Mouse (Mus musculus) erythroblast, embryonic 14.5 days (primary cell): ENCODE data around the gene Slc43a1. TPM values are rescaled to one million over a fixed set of nuclear protein-coding genes. Genes with fewer than 3 reads are reported as not detected.

Experiments used
- H3K27me3 ChIP-seq: 2 replicates; pipeline ENCODE4 v1.6.1; 2012; ENCODE audit warnings: inconsistent platforms; ENCODE audit not compliant: control insufficient read depth
- H3K36me3 ChIP-seq: 2 replicates; pipeline ENCODE4 v1.6.1; 2012; ENCODE audit warnings: mild to moderate bottlenecking, inconsistent platforms; ENCODE audit not compliant: control insufficient read depth
- H3K4me1 ChIP-seq: 2 replicates; pipeline ENCODE4 v1.6.1; 2012; ENCODE audit warnings: inconsistent platforms; ENCODE audit not compliant: control insufficient read depth
- H3K4me3 ChIP-seq: replicated peaks from 2 replicates; pipeline ENCODE3; 2012; ENCODE audit warnings: moderate library complexity, mild to moderate bottlenecking, inconsistent platforms
- H3K9me3 ChIP-seq: 2 replicates; pipeline ENCODE4 v1.6.1; 2012; ENCODE audit warnings: low read length, inconsistent platforms, mixed read lengths; ENCODE audit not compliant: control insufficient read depth
- GATA1 ChIP-seq: IDR thresholded peaks from 2 replicates; pipeline ENCODE4 v1.6.1; 2012; ENCODE audit warnings: low read length, inconsistent platforms, mixed read lengths
- TAL1 ChIP-seq: IDR thresholded peaks from 3 replicates; pipeline ENCODE4 v1.6.1; 2012; ENCODE audit warnings: low read length, inconsistent platforms, mixed read lengths
- polyA plus RNA-seq: library from polyadenylated mRNA; stranded (reverse); fragments of >175 nt; gene quantifications from 2 replicates; pipeline ENCODE4 v1.2.3, GENCODE M21; 2012

Gene Slc43a1
- polyA plus RNA-seq, 1 experiment = 29.2 TPM

DNA sequence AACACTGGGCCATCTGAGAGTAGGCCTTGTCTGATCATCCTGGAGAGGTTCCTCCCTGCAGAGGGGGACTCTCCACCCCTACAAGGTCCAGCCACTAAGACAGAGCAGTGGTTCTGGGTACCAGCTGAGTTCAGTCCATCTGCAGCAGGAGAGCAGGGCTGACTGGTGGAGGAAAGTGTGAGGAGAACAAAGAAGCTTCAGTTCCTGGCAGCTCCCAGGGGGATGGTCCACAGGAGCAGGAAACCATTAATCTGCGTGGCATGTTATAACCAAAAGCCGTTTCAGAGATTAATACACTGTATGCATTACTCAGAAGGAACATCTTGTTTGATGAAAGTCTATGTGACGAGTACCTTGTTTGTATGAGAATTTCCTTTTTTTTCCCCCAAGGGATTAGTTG lies 74.1 kb downstream of the Slc43a1 start:
- Histone ChIP-seq H3K4me3 (no peak overlapping the region), H3K27me3 (peaks cover 13% of the 10 kb centered on the region), H3K9me3 (no peaks in the 10 kb centered on the region), H3K36me3 (no peaks in the 10 kb centered on the region), H3K4me1 (peaks cover 7% of the 10 kb centered on the region)
- TF ChIP-seq GATA1 = no peak
- TF ChIP-seq TAL1 = no peak

Other genes starting within 250 kb of the Slc43a1 start
- gene Ctnnd1, start 188.1 kb upstream of the Slc43a1 start, polyA plus RNA-seq = 0.23 and 0.29 TPM in 2 replicates
- gene Btbd18, start 179.8 kb upstream of the Slc43a1 start, polyA plus RNA-seq = not detected in 2 replicates
- 19.5 and 22.6 TPM in 2 replicates for gene Selenoh, start 168.1 kb upstream of the Slc43a1 start, polyA plus RNA-seq
- not detected in 2 replicates for gene Gm28635, start 160.8 kb upstream of the Slc43a1 start, polyA plus RNA-seq
- 3.0 and 3.1 TPM in 2 replicates for gene Med19, start 160.4 kb upstream of the Slc43a1 start, polyA plus RNA-seq
- gene Tmx2, start 159.7 kb upstream of the Slc43a1 start, polyA plus RNA-seq = 0.56 and 0.83 TPM in 2 replicates
- gene Zdhhc5, start 123.7 kb upstream of the Slc43a1 start, polyA plus RNA-seq = 5.5 and 5.9 TPM in 2 replicates
- gene Clp1, start 111.5 kb upstream of the Slc43a1 start, polyA plus RNA-seq = 0.18 and 0.22 TPM in 2 replicates
- 145 and 156 TPM in 2 replicates for gene Ypel4, start 104.8 kb upstream of the Slc43a1 start, polyA plus RNA-seq
- gene Gm19426, start 95.2 kb upstream of the Slc43a1 start, polyA plus RNA-seq = 0.10 and 0.76 TPM in 2 replicates
- gene Serping1, start 63.4 kb upstream of the Slc43a1 start, polyA plus RNA-seq = not detected in 2 replicates
- gene Ube2l6, start 40.0 kb upstream of the Slc43a1 start, polyA plus RNA-seq = 9.9 and 22.9 TPM in 2 replicates
- gene Smtnl1, start 16.2 kb upstream of the Slc43a1 start, polyA plus RNA-seq = 0.08 and 0.09 TPM in 2 replicates
- gene Timm10, start 11.9 kb upstream of the Slc43a1 start, polyA plus RNA-seq = 0.90 and 0.99 TPM in 2 replicates
- gene Rtn4rl2, start 47.9 kb downstream of the Slc43a1 start, polyA plus RNA-seq = not detected in 2 replicates
- 7.1 and 8.4 TPM in 2 replicates for gene Slc43a3, start 97.7 kb downstream of the Slc43a1 start, polyA plus RNA-seq
- 0.11 TPM in 1 of 2 replicates, not detected in the other for gene Prg2, start 141.6 kb downstream of the Slc43a1 start, polyA plus RNA-seq
- 0.04 TPM in 1 of 2 replicates, not detected in the other for gene Prg3, start 149.4 kb downstream of the Slc43a1 start, polyA plus RNA-seq
- gene Ssrp1, start 198.4 kb downstream of the Slc43a1 start, polyA plus RNA-seq = 10.0 and 10.9 TPM in 2 replicates
- not detected in 2 replicates for gene P2rx3, start 198.6 kb downstream of the Slc43a1 start, polyA plus RNA-seq
- gene Tnks1bp1, start 209.2 kb downstream of the Slc43a1 start, polyA plus RNA-seq = 0.11 and 0.17 TPM in 2 replicates